Mouse (Mus musculus): ENCODE data around the gene Ms4a6d. TPM values are rescaled to one million over a fixed set of nuclear protein-coding genes. Genes with fewer than 3 reads are reported as not detected.
"Not testable (repeated sequence)": the region's sequence is repeated elsewhere in the genome, so short reads cannot be mapped to it uniquely, and the experiment has no call there.

Ms4a6d gene
- polyA plus RNA-seq, 1 experiment from 2014 or later = 6.9 TPM

DNA sequence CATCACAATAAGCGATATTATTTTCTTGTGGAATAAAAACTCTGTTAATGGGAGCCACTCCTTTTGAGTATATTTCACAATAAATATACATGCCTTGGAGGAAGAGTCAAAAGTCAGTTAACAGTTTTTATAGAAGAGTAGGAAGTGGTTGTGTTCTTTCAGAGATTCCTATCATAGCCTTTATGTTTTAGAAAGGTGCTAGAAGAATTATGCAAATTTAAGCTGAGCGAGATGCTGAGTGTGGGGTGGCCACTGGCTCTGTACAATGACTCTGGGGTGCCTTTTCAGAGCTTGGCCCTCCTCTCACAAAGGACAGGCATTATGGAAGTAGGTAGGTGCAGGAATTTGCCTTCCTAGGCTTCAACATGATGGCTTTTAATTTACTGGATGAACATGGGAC lies 60.3 kb downstream of the Ms4a6d start:
- not testable (repeated sequence) for H3K36me3 ChIP-seq; H3K4me2 ChIP-seq; ATAC-seq (ENCODE audit: insufficient read depth, low FRiP score, low read depth); H3K4me3 ChIP-seq (replicated peaks); H3K9ac ChIP-seq; H3K27ac ChIP-seq; H3K4me1 ChIP-seq; H3K9me3 ChIP-seq; H3K27me3 ChIP-seq (replicated peaks)
- 74% methylated on average over 2 of the region's 2 CpGs for WGBS

DNA sequence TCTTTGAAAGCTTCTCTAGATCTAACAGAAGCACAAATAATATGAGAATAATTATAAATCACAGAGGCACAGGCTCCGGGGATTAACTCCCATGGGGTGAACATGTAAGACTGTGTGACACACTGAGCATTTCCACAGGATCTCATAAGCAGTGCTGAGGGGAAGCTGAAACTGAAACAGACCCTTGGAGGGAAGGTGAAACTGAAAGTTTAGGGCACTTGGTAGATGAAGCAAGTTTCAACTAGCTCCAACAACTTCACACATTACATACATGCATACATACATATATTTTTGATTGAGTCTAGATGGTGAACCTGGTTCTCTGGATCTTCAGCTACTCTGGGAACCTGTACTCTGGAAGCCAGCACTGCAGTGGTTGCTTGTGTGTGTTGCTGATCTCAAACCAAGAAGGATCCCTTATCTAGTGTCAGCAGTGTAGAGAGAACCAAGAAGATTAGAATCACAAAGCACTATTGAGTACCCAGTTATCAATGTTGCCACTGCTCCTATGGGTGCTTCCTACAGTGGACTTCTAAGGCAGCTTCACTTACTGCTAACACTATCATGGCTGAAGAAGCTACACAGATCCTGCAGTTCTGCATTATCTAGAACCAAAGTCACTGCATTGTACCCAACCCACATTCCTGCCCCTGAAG lies 64.4 kb downstream of the Ms4a6d start:
- H3K9me3 ChIP-seq; H3K9ac ChIP-seq; H3K36me3 ChIP-seq; H3K4me2 ChIP-seq; ATAC-seq (ENCODE audit: insufficient read depth, low FRiP score, low read depth); H3K27ac ChIP-seq; H3K4me3 ChIP-seq (replicated peaks); H3K4me1 ChIP-seq; H3K27me3 ChIP-seq (replicated peaks): not testable (repeated sequence)
- 76% methylated on average over 1 of the region's 1 CpGs for WGBS

DNA sequence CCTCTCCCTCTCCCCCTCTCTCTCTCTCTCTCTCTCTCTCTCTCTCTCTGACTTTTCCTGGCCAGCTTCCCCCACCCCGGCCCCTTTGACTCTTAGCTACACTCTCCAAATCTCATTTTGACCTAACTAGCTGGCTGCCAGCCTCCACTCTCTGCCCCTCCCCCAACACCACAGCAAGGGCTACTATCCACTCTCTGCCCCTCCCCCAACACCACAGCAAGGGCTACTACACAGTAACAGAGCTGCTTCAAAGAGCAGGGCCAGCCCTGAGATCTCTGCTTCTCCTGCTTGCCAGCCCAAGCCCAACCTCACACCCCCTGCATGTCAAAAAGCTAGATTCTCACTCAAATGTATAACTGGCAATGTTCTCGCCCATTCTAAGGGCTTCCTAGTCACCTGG lies 67.3 kb downstream of the Ms4a6d start:
- no peak overlapping the region for H3K4me2 ChIP-seq
- 25% methylated on average over 2 of the region's 2 CpGs for WGBS
- no peaks in the 10 kb centered on the region for H3K9me3 ChIP-seq
- H3K27me3 ChIP-seq (replicated peaks) = no peaks in the 10 kb centered on the region
- ATAC-seq (ENCODE audit: insufficient read depth, low FRiP score, low read depth) = no peak
- H3K4me3 ChIP-seq (replicated peaks) = no peak overlapping the region
- H3K36me3 ChIP-seq = no peaks in the 10 kb centered on the region
- H3K9ac ChIP-seq = no peak overlapping the region
- peaks cover 4% of the 10 kb centered on the region; the same call in 1 of the 2 replicates for H3K4me1 ChIP-seq
- no peak overlapping the region for H3K27ac ChIP-seq

Other genes with a start within 250 kb of the Ms4a6d start
- 9.9 and 10.8 TPM in 2 replicates for gene Ms4a4a, start 229.3 kb downstream of the Ms4a6d start, polyA plus RNA-seq (2015; fragmentation: Nextera tagmentation; extraction: Ambion mirVana)
- 2.0 and 3.5 TPM in 2 replicates for gene Ms4a4c, start 200.1 kb downstream of the Ms4a6d start, polyA plus RNA-seq (2015; fragmentation: Nextera tagmentation; extraction: Ambion mirVana)
- 0.50 and 0.63 TPM in 2 replicates for gene Ms4a4b, start 161.3 kb downstream of the Ms4a6d start, polyA plus RNA-seq (2015; fragmentation: Nextera tagmentation; extraction: Ambion mirVana)
- gene Ms4a6c, start 135.5 kb downstream of the Ms4a6d start, polyA plus RNA-seq (2015; fragmentation: Nextera tagmentation; extraction: Ambion mirVana) = 11.6 and 12.2 TPM in 2 replicates
- not detected in 2 replicates for gene Gm8369, start 118.9 kb downstream of the Ms4a6d start, polyA plus RNA-seq (2015; fragmentation: Nextera tagmentation; extraction: Ambion mirVana)
- 7.4 and 7.6 TPM in 2 replicates for gene Ms4a6b, start 88.3 kb downstream of the Ms4a6d start, polyA plus RNA-seq (2015; fragmentation: Nextera tagmentation; extraction: Ambion mirVana)
- 2.3 and 3.5 TPM in 2 replicates for gene Ms4a4d, start 68.0 kb downstream of the Ms4a6d start, polyA plus RNA-seq (2015; fragmentation: Nextera tagmentation; extraction: Ambion mirVana)
- 0.81 and 0.83 TPM in 2 replicates for gene Ms4a2, start 18.9 kb upstream of the Ms4a6d start, polyA plus RNA-seq (2015; fragmentation: Nextera tagmentation; extraction: Ambion mirVana)
- 0.86 and 1.7 TPM in 2 replicates for gene Ms4a3, start 36.0 kb upstream of the Ms4a6d start, polyA plus RNA-seq (2015; fragmentation: Nextera tagmentation; extraction: Ambion mirVana)
- not detected in 2 replicates for gene Oosp2, start 55.7 kb upstream of the Ms4a6d start, polyA plus RNA-seq (2015; fragmentation: Nextera tagmentation; extraction: Ambion mirVana)
- gene Oosp1, start 86.3 kb upstream of the Ms4a6d start, polyA plus RNA-seq (2015; fragmentation: Nextera tagmentation; extraction: Ambion mirVana) = not detected in 2 replicates
- gene Oosp3, start 92.2 kb upstream of the Ms4a6d start, polyA plus RNA-seq (2015; fragmentation: Nextera tagmentation; extraction: Ambion mirVana) = not detected in 2 replicates
- 1.4 and 4.0 TPM in 2 replicates for gene Gif, start 142.7 kb upstream of the Ms4a6d start, polyA plus RNA-seq (2015; fragmentation: Nextera tagmentation; extraction: Ambion mirVana)
- gene Mrpl16, start 165.5 kb upstream of the Ms4a6d start, polyA plus RNA-seq (2015; fragmentation: Nextera tagmentation; extraction: Ambion mirVana) = 52.2 and 53.5 TPM in 2 replicates
- gene Stx3, start 214.6 kb upstream of the Ms4a6d start, polyA plus RNA-seq (2015; fragmentation: Nextera tagmentation; extraction: Ambion mirVana) = 20.6 and 24.9 TPM in 2 replicates
- gene Olfr1417, start 234.4 kb upstream of the Ms4a6d start, polyA plus RNA-seq (2015; fragmentation: Nextera tagmentation; extraction: Ambion mirVana) = 0.14 TPM in 1 of 2 replicates, not detected in the other

Data from stomach, embryonic 15.5 days (tissue).